Mouse (Mus musculus): ENCODE measurements at regions not wholly inside any gene's neighbourhood (a gene's known extent, or its start where the extent isn't known, plus 50 kb on each side); places are given as distances from the start of the nearest gene placed in this dataset.

GRCm38 (mm10) chr14:76685830-76686761 is 129.4 kb upstream of the Serp2 start:
- intact Hi-C loops (cut with DNase I), result loop anchor here (10.0 kb wide), 1 partner anchor 189 kb away; no protein-coding TSS in a partner anchor

GRCm38 (mm10) chr14:76684327-76684726 is 127.6 kb upstream of the Serp2 start:
- intact Hi-C loops (cut with DNase I), result loop anchor here (5.0 to 10.0 kb wide), 2 partner anchors 177 to 190 kb away; no protein-coding TSS in a partner anchor

- intact Hi-C loops (cut with DNase I), result loop anchor here (5.0 to 10.0 kb wide), 2 partner anchors 174 to 193 kb away; no protein-coding TSS in a partner anchor
These were observed 125.1 kb upstream of the Serp2 start for GRCm38 (mm10) chr14:76681581-76682377.

- intact Hi-C loops (cut with DNase I), result no loop called here
These were observed 121.9 kb upstream of the Serp2 start for GRCm38 (mm10) chr14:76678512-76679134.

GRCm38 (mm10) chr14:76674949-76675348 is 118.3 kb upstream of the Serp2 start:
- intact Hi-C loops (cut with DNase I), result no loop called here

- intact Hi-C loops (cut with DNase I), result no loop called here
These were observed 117.1 kb upstream of the Serp2 start for GRCm38 (mm10) chr14:76673671-76674331.

GRCm38 (mm10) chr14:76672899-76673298 is 116.2 kb upstream of the Serp2 start:
- intact Hi-C loops (cut with DNase I), result no loop called here

- intact Hi-C loops (cut with DNase I), result no loop called here
These were observed 115.8 kb upstream of the Serp2 start for GRCm38 (mm10) chr14:76672442-76672841.

- intact Hi-C loops (cut with DNase I), result no loop called here
These were observed 114.3 kb upstream of the Serp2 start for GRCm38 (mm10) chr14:76671023-76671422.

- intact Hi-C loops (cut with DNase I), result no loop called here
These were observed 109.2 kb upstream of the Serp2 start for GRCm38 (mm10) chr14:76665754-76666371.

GRCm38 (mm10) chr14:76664586-76665508 is 108.2 kb upstream of the Serp2 start:
- intact Hi-C loops (cut with DNase I), result no loop called here

- intact Hi-C loops (cut with DNase I), result no loop called here
These were observed 107.1 kb upstream of the Serp2 start for GRCm38 (mm10) chr14:76663816-76664215.

GRCm38 (mm10) chr14:76662871-76663270 is 106.2 kb upstream of the Serp2 start:
- intact Hi-C loops (cut with DNase I), result no loop called here

- intact Hi-C loops (cut with DNase I), result no loop called here
These were observed 104.2 kb upstream of the Serp2 start for GRCm38 (mm10) chr14:76660906-76661305.

- intact Hi-C loops (cut with DNase I), result no loop called here
These were observed 102.3 kb upstream of the Serp2 start for GRCm38 (mm10) chr14:76658952-76659502.

- intact Hi-C loops (cut with DNase I), result no loop called here
These were observed 101.3 kb upstream of the Serp2 start for GRCm38 (mm10) chr14:76657784-76658610.

GRCm38 (mm10) chr14:76657375-76657774 is 100.7 kb upstream of the Serp2 start:
- intact Hi-C loops (cut with DNase I), result no loop called here
